Mouse (Mus musculus): ENCODE results near the gene Wdr60. TPM values are rescaled to one million over a fixed set of nuclear protein-coding genes. Genes with fewer than 3 reads are reported as not detected.

Gene Wdr60
- polyA plus RNA-seq (2012; rRNA removed) = 16.5 and 16.6 TPM in 2 replicates

DNA sequence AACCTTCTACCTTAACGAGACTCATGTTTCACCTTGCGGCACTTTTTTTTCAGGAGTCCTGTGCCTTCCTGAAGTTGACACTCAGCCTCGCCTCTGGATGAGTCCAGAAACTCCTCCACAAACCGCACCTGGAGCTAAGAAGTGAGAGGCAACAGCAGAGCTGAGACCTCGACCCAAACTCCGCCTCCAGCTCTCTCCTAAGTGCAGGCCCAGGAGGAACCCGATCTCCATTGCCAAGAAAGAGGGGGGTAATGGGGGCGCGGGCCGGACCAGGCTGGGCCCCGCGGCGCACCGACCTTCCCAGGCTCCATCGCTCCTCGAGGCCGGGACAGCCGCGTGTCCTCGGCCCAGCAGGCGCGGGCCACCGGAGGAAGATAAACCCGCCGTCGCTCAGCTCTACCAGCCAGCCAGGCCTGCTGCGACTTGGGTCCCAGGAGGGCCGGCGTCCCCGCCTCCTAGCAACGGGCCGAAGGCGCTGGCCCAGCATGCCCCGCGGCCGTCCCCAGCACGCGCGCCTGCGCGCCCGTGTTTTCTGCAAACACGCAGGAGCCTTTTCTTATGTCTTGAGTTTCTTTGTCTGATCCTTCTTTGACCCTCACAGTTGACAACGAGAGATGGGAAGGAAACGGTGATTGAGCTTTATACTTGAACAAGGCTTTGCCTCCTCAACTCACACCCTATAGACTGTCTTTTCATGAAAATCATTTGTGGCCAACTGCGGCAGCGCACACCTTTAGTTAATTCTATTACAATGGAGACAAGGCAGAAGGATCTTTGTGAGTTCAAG lies at the start of gene Wdr60:
Gene Wdr60, minus strand, starts transcription at position 468 of the 787 bp plus-strand sequence.

GRCm38 (mm10) chr12:116280653-116281364 lies 18.0 kb upstream of the Wdr60 start, which contains the start of gene Esyt2:
Gene Esyt2 (plus strand): TSS chr12:116281196.

DNA sequence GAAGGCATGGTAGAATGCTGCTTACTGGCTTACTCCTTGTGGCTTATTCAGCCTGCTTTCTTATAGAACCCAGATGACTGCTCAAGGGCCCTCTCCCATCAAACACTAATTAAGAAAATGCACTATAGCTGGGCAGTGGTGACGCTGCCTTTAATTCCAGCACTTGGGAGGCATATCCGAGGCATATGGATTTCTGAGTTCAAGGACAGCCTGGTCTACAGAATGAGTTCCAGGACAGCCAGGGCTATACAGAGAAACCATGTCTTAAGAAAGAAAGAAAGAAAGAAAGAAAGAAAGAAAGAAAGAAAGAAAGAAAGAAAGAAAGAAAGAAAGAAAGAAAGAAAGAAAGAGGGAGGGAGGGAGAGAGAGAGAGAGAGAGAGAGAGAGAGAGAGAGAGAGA lies 12.3 kb upstream of the Wdr60 start, which contains the start of gene Gm11027:
Gene Gm11027, plus strand, starts transcription at position 301 of the 400 bp plus-strand sequence.

Other genes starting within 250 kb of the Wdr60 start
- 37.7 and 39.7 TPM in 2 replicates for gene Zfp386, start 215.3 kb downstream of the Wdr60 start, polyA plus RNA-seq (2012; rRNA removed)
- 1.5 and 1.8 TPM in 2 replicates for gene Vipr2, start 185.3 kb downstream of the Wdr60 start, polyA plus RNA-seq (2012; rRNA removed)
- gene Gm11027, start 12.4 kb upstream of the Wdr60 start, polyA plus RNA-seq (2012; rRNA removed) = not detected in 2 replicates
- 12.2 and 13.0 TPM in 2 replicates for gene Esyt2, start 18.2 kb upstream of the Wdr60 start, polyA plus RNA-seq (2012; rRNA removed)
- gene Ncapg2, start 142.4 kb upstream of the Wdr60 start, polyA plus RNA-seq (2012; rRNA removed) = 8.4 and 9.1 TPM in 2 replicates
- gene Ptprn2, start 222.7 kb upstream of the Wdr60 start, polyA plus RNA-seq (2012; rRNA removed) = 67.9 and 75.3 TPM in 2 replicates